ENCODE assay signal across 16 mouse cellular contexts in the genomic region with DNA sequence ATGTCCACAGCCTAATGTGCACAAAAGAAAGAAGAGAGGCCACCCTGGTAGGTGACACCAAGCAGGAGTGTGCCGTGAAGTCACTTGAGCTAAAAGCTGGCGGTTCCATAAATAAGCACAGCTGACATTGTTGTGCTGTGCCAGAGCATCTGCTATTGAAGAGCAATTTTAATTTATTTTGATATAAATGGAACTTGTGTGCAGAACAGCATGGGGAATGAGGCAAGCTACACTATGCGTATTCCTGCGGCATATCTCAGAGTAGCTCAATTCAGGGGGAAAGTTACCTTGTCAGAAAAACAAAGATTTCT.
DNase-seq lines count a peak whose midpoint lies in the region; ATAC-seq lines count a peak whose summit lies in the region.
"Had no signal": no experiment of that assay in that cellular context is flagged by ENCODE, and none has a peak within 500 bp of the region (broad histone marks: within the 10 kb centered on the region; RNA-seq: fewer than 3 reads in every experiment).

No protein-coding gene starts in this region.

- DNase-seq in heart, adult 11 months, result peak; percentile 62
- DNase-seq in heart, postnatal 4 days, result no peak
- peak; percentile 48 to 51 for DNase-seq in layer of hippocampus, adult 8-10 months (ENCODE audit: low spot score in 2 of 2)
- DNase-seq in urinary bladder, postnatal 10 days (ENCODE audit: low spot score), result no peak
- DNase-seq in cerebellum, adult 11-12 months, result no peak
- DNase-seq: B cell, adult 2 months; gastrocnemius, postnatal 10 days; kidney, postnatal 10 days; lung, adult 2 months; right cerebral cortex, postnatal 14 days had no signal

- H3K27ac ChIP-seq in midbrain, embryonic 16.5 days (ENCODE audit: low read length), result peak overlapping the region; percentile 49; the same call in 1 of the 2 replicates
- H3K27ac ChIP-seq in midbrain, embryonic 15.5 days, result no peak overlapping the region
- H3K27ac ChIP-seq in neural tube, embryonic 15.5 days (replicated peaks), result 0 out of 2 replicates have a peak overlapping the region, but pooled peaks have one; percentile 52

- WGBS in midbrain, embryonic 16.5 days, result 64% methylated on average over 4 of the region's 4 CpGs
- WGBS in midbrain, embryonic 15.5 days, result 64% methylated on average over 4 of the region's 4 CpGs
- WGBS in neural tube, embryonic 15.5 days, result 56% methylated on average over 4 of the region's 4 CpGs

- H3K27me3 ChIP-seq in midbrain, embryonic 16.5 days (ENCODE audit: control insufficient read depth, insufficient read depth, low read depth, low read length), result no peaks in the 10 kb centered on the region
- no peaks in the 10 kb centered on the region for H3K27me3 ChIP-seq in midbrain, embryonic 15.5 days (replicated peaks)
- H3K27me3 ChIP-seq in neural tube, embryonic 15.5 days (replicated peaks), result no peaks in the 10 kb centered on the region
- H3K27me3 ChIP-seq: embryonic facial prominence, embryonic 12.5 days; Patski had no signal

- H3K4me1 ChIP-seq in midbrain, embryonic 16.5 days (ENCODE audit: control insufficient read depth, insufficient read depth, low read length), result peaks cover 13% of the 10 kb centered on the region
- peaks cover 11% of the 10 kb centered on the region for H3K4me1 ChIP-seq in midbrain, embryonic 15.5 days
- peaks cover 21% of the 10 kb centered on the region for H3K4me1 ChIP-seq in neural tube, embryonic 15.5 days

- no peak overlapping the region for H3K4me3 ChIP-seq in midbrain, embryonic 16.5 days (ENCODE audit: low read depth, low read length)
- no peak overlapping the region for H3K4me3 ChIP-seq in midbrain, embryonic 15.5 days
- H3K4me3 ChIP-seq in neural tube, embryonic 15.5 days (replicated peaks), result no peak overlapping the region
- H3K4me3 ChIP-seq: embryonic facial prominence, embryonic 12.5 days had no signal

- H3K9me3 ChIP-seq in midbrain, embryonic 16.5 days (replicated peaks; ENCODE audit: control insufficient read depth, low read length, poor library complexity, severe bottlenecking), result no peaks in the 10 kb centered on the region
- no peaks in the 10 kb centered on the region for H3K9me3 ChIP-seq in midbrain, embryonic 15.5 days
- no peaks in the 10 kb centered on the region for H3K9me3 ChIP-seq in neural tube, embryonic 15.5 days (replicated peaks)
- H3K9me3 ChIP-seq: embryonic facial prominence, embryonic 12.5 days had no signal

- no peak overlapping the region for H3K9ac ChIP-seq in midbrain, embryonic 16.5 days (ENCODE audit: low read depth, low read length)
- no peak overlapping the region for H3K9ac ChIP-seq in midbrain, embryonic 15.5 days
- H3K9ac ChIP-seq in neural tube, embryonic 15.5 days (replicated peaks), result no peak overlapping the region
- H3K9ac ChIP-seq: embryonic facial prominence, embryonic 12.5 days had no signal

- H3K4me2 ChIP-seq in midbrain, embryonic 16.5 days (ENCODE audit: low read length), result no peak overlapping the region
- H3K4me2 ChIP-seq in midbrain, embryonic 15.5 days, result no peak overlapping the region
- H3K4me2 ChIP-seq in neural tube, embryonic 15.5 days, result no peak overlapping the region
- H3K4me2 ChIP-seq: embryonic facial prominence, embryonic 12.5 days had no signal

- no peaks in the 10 kb centered on the region; the same call in 1 of the 2 replicates for H3K36me3 ChIP-seq in midbrain, embryonic 16.5 days (ENCODE audit: control insufficient read depth, insufficient read depth, low read length)
- H3K36me3 ChIP-seq in midbrain, embryonic 15.5 days (replicated peaks), result no peaks in the 10 kb centered on the region
- H3K36me3 ChIP-seq in neural tube, embryonic 15.5 days, result no peaks in the 10 kb centered on the region

- ATAC-seq in midbrain, embryonic 16.5 days, result no peak
- ATAC-seq in midbrain, embryonic 15.5 days (replicated peaks), result no peak
- ATAC-seq in neural tube, embryonic 15.5 days (ENCODE audit: low FRiP score), result peak; percentile 28; the same call in 1 of the 2 replicates
- ATAC-seq: intestine, embryonic 16.5 days; Patski had no signal

Comparison
In these comparisons a context has a peak if more than half of its experiments do, and no peak if none do; other contexts are left out.
1. DNase-seq: peak in heart, adult 11 months (single experiment) and layer of hippocampus, adult 8-10 months (2 of 2); none in heart, postnatal 4 days (single experiment), urinary bladder, postnatal 10 days (single experiment) and cerebellum, adult 11-12 months (single experiment).